ENCODE assay signal across 8 mouse cellular contexts in the genomic region with DNA sequence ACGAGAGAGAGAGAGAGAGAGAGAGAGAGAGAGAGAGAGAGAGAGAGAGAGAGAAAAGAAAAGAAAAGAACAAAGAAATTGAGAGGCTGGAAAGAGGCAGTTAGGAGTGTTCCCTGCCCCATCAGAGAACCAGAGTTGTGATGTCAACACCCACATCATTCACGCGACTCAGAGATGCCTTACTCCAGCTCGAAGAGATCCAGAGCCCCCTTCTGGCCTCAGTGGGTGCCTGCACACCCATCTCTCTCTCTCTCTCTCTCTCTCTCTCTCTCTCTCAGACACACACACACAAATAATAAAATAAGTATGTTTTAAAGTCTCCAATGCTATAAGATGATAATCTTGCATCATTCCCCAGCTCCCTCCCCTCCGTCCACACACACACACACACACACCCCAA. TPM values are rescaled to one million over a fixed set of nuclear protein-coding genes. Genes with fewer than 3 reads are reported as not detected.
A peak's percentile ranks its signal among the peaks of the same experiment; 100 is the strongest.
DNase-seq lines count a peak whose midpoint lies in the region; ATAC-seq and TF ChIP-seq lines count a peak whose summit lies in the region.

No protein-coding gene starts in this region.

- peak; percentile 53 for ATAC-seq in intestine, postnatal 0 days
- no peak for ATAC-seq in erythroblast, adult 5-6 weeks (replicated peaks; ENCODE audit: low FRiP score, poor library complexity, severe bottlenecking)

- H3K9ac ChIP-seq in heart, adult 2 months (ENCODE audit: low read depth, low read length): no peak overlapping the region
- no peak overlapping the region for H3K9ac ChIP-seq in intestine, postnatal 0 days (ENCODE audit: low read depth, low read length)

- H3K36me3 ChIP-seq in heart, adult 2 months (ENCODE audit: control insufficient read depth, insufficient read depth, low read length): no peaks in the 10 kb centered on the region
- no peaks in the 10 kb centered on the region for H3K36me3 ChIP-seq in heart, embryonic 10.5 days
- H3K36me3 ChIP-seq in intestine, postnatal 0 days (ENCODE audit: control insufficient read depth, insufficient read depth): no peaks in the 10 kb centered on the region

- no peaks in the 10 kb centered on the region; the same call in 1 of the 2 replicates for H3K79me2 ChIP-seq in heart, adult 2 months (replicated peaks; ENCODE audit: control insufficient read depth, insufficient read depth, low read length)

- intact Hi-C loops in heart, adult 2 months (cut with DNase I): no loop called here

- H3K27ac ChIP-seq in heart, adult 2 months: no peak overlapping the region
- H3K27ac ChIP-seq in heart, embryonic 10.5 days: no peak overlapping the region
- H3K27ac ChIP-seq in intestine, postnatal 0 days (ENCODE audit: low read depth, low read length): no peak overlapping the region

- no peak for TF ChIP-seq POLR2A in heart, adult 2 months (IDR thresholded peaks at IDR 0.05; ENCODE audit: insufficient read depth, low read depth, low read length)

- peak; percentile 42 for TF ChIP-seq CTCF in heart, adult 2 months (IDR thresholded peaks at IDR 0.05)
- peak; percentile 78 for TF ChIP-seq CTCF in intestine, postnatal 0 days (IDR thresholded peaks at IDR 0.05; ENCODE audit: low read depth)

- DNase-seq in heart, adult 2 months: peak in 1 of 2 experiments; percentile 5
- no peak for DNase-seq in heart, embryonic 10.5 days (ENCODE audit: low spot score)
- DNase-seq in right cerebral cortex, adult 18-20 months: peak; percentile 10
- no peak for DNase-seq in right cerebral cortex, postnatal 4 days
- DNase-seq in embryo, embryonic 10 days (ENCODE audit: low spot score): peak; percentile 68
- DNase-seq in skeletal muscle tissue, adult 2 months (ENCODE audit: low read depth, low spot score): peak; percentile 14

- H3K4me1 ChIP-seq in heart, adult 2 months (ENCODE audit: control insufficient read depth, insufficient read depth, low read length): no peaks in the 10 kb centered on the region
- 0 out of 2 replicates have a peak, but pooled peaks cover 5% of the 10 kb centered on the region for H3K4me1 ChIP-seq in heart, embryonic 10.5 days
- H3K4me1 ChIP-seq in intestine, postnatal 0 days (replicated peaks; ENCODE audit: control insufficient read depth, insufficient read depth, low read length): no peaks in the 10 kb centered on the region

- H3K9me3 ChIP-seq in heart, embryonic 10.5 days: no peaks in the 10 kb centered on the region
- no peaks in the 10 kb centered on the region for H3K9me3 ChIP-seq in intestine, postnatal 0 days (ENCODE audit: control insufficient read depth)

- TF ChIP-seq EP300 in heart, adult 2 months (IDR thresholded peaks at IDR 0.05; ENCODE audit: insufficient read depth, low read depth, low read length): no peak

- 17% methylated on average over 5 of the region's 5 CpGs for WGBS in heart, adult 2 months
- 12% methylated on average over 5 of the region's 5 CpGs for WGBS in heart, embryonic 10.5 days
- 19% methylated on average over 5 of the region's 5 CpGs for WGBS in intestine, postnatal 0 days

- H3K27me3 ChIP-seq in heart, adult 2 months (ENCODE audit: control insufficient read depth, insufficient read depth, low read length): 0 out of 2 replicates have a peak, but pooled peaks cover 2% of the 10 kb centered on the region
- H3K27me3 ChIP-seq in heart, embryonic 10.5 days (ENCODE audit: insufficient read depth, poor library complexity, severe bottlenecking): no peaks in the 10 kb centered on the region
- H3K27me3 ChIP-seq in intestine, postnatal 0 days (replicated peaks; ENCODE audit: control insufficient read depth, insufficient read depth, low read length): no peaks in the 10 kb centered on the region

- no peak overlapping the region for H3K4me3 ChIP-seq in heart, adult 2 months
- no peak overlapping the region for H3K4me3 ChIP-seq in heart, embryonic 10.5 days
- no peak overlapping the region for H3K4me3 ChIP-seq in intestine, postnatal 0 days (ENCODE audit: low read depth, low read length)

- H3K4me2 ChIP-seq in intestine, postnatal 0 days (replicated peaks; ENCODE audit: low read depth): peak overlapping the region; percentile 7; the same call in 1 of the 2 replicates

RNA-seq across cellular contexts. Expression of a gene that starts 47.6 kb away (rescaled TPM):
- 10 to 100 TPM; 26.2 to 35.0 TPM for total RNA-seq in heart, adult 2 months (2021)
- 6.8 and 14.3 TPM in 2 replicates for polyA plus RNA-seq in heart, adult 2 months (2012; rRNA removed)
- 37.6 and 43.2 TPM in 2 replicates for polyA plus RNA-seq in heart, embryonic 10.5 days (2016; fragmentation: Nextera tagmentation; extraction: Ambion mirVana)
- polyA plus RNA-seq in intestine, postnatal 0 days (2015; fragmentation: Nextera tagmentation; extraction: Ambion mirVana): 48.5 and 50.7 TPM in 2 replicates
- total RNA-seq in erythroblast, adult 5-6 weeks (2015; ENCODE audit: low replicate concordance): 1.3 and 1.7 TPM in 2 replicates
- 2.3 and 2.8 TPM in 2 replicates for total RNA-seq in erythroblast, adult 5-6 weeks (2017; ENCODE audit: low replicate concordance)

Comparison
In these comparisons a context has a peak if more than half of its experiments do, and no peak if none do; other contexts are left out.
1. DNase-seq: peak in right cerebral cortex, adult 18-20 months (single experiment), embryo, embryonic 10 days (single experiment) and skeletal muscle tissue, adult 2 months (single experiment); none in heart, embryonic 10.5 days (single experiment) and right cerebral cortex, postnatal 4 days (single experiment).